Mouse (Mus musculus): Measurements from ENCODE around the gene Asf1a. TPM values are rescaled to one million over a fixed set of nuclear protein-coding genes. Genes with fewer than 3 reads are reported as not detected.
"Not testable (repeated sequence)": the region's sequence is repeated elsewhere in the genome, so short reads cannot be mapped to it uniquely, and the experiment has no call there.

Asf1a gene
- total RNA-seq, 2 experiments from 2014 or later, result 24.5 to 69.2 TPM

GRCm38 (mm10) chr10:53634160-53634559 lies 37.6 kb downstream of the Asf1a start:
- no peak for ATAC-seq (replicated peaks; ENCODE audit: low FRiP score, poor library complexity, severe bottlenecking)

- ATAC-seq (replicated peaks; ENCODE audit: low FRiP score, poor library complexity, severe bottlenecking), result no peak
These were observed 38.9 kb downstream of the Asf1a start for GRCm38 (mm10) chr10:53635246-53635971.

GRCm38 (mm10) chr10:53641507-53641906 lies 45.0 kb downstream of the Asf1a start:
- ATAC-seq (replicated peaks; ENCODE audit: low FRiP score, poor library complexity, severe bottlenecking), result no peak

GRCm38 (mm10) chr10:53650683-53651082 lies 54.1 kb downstream of the Asf1a start:
- no peak for ATAC-seq (replicated peaks; ENCODE audit: low FRiP score, poor library complexity, severe bottlenecking)

GRCm38 (mm10) chr10:53654239-53654638 lies 57.7 kb downstream of the Asf1a start:
- ATAC-seq (replicated peaks; ENCODE audit: low FRiP score, poor library complexity, severe bottlenecking), result not testable (repeated sequence)

Other genes with a start within 250 kb of the Asf1a start
- 3.8 and 7.6 TPM in 2 replicates for gene Cep85l, start 216.8 kb upstream of the Asf1a start, total RNA-seq (2015; ENCODE audit: low replicate concordance)
- gene Cep85l, start 216.8 kb upstream of the Asf1a start, total RNA-seq (2017; ENCODE audit: low replicate concordance), result 4.9 and 10.9 TPM in 2 replicates
- 25.6 and 34.0 TPM in 2 replicates for gene Mcm9, start 33.7 kb downstream of the Asf1a start, total RNA-seq (2015; ENCODE audit: low replicate concordance)
- 30.4 and 36.6 TPM in 2 replicates for gene Mcm9, start 33.7 kb downstream of the Asf1a start, total RNA-seq (2017; ENCODE audit: low replicate concordance)
- not detected in 2 replicates for gene Fam184a, start 154.4 kb downstream of the Asf1a start, total RNA-seq (2015; ENCODE audit: low replicate concordance)
- gene Fam184a, start 154.4 kb downstream of the Asf1a start, total RNA-seq (2017; ENCODE audit: low replicate concordance), result not detected in 2 replicates